Mouse (Mus musculus) megakaryocyte, embryonic 14.5 days (primary cell): ENCODE data around the gene Dnpep. TPM values are rescaled to one million over a fixed set of nuclear protein-coding genes. Genes with fewer than 3 reads are reported as not detected.

ENCODE experiments used
- H3K27me3 ChIP-seq: replicated peaks from 2 replicates; pipeline ENCODE3; 2012; ENCODE audit warnings: inconsistent platforms
- H3K36me3 ChIP-seq: replicated peaks from 2 replicates; pipeline ENCODE3; 2012; ENCODE audit warnings: low read length, inconsistent platforms, mixed read lengths
- H3K4me1 ChIP-seq: 2 replicates; pipeline ENCODE4 v1.6.1; 2012; ENCODE audit warnings: inconsistent platforms
- H3K4me3 ChIP-seq: replicated peaks from 2 replicates; pipeline ENCODE3; 2012; ENCODE audit warnings: moderate library complexity, mild to moderate bottlenecking, inconsistent platforms
- H3K9me3 ChIP-seq: 2 replicates; pipeline ENCODE4 v1.6.1; 2012; ENCODE audit warnings: inconsistent platforms
- FLI1 ChIP-seq: IDR thresholded peaks from 2 replicates; pipeline ENCODE4 v1.6.1; 2012; ENCODE audit warnings: low read length, inconsistent platforms, mixed read lengths
- GATA1 ChIP-seq: IDR thresholded peaks from 3 replicates; pipeline ENCODE4 v1.6.1; 2012; ENCODE audit warnings: mixed read lengths, low read length, inconsistent platforms, borderline replicate concordance
- polyA plus RNA-seq: library from polyadenylated mRNA; stranded (reverse); fragments of >175 nt; gene quantifications from 2 replicates; pipeline ENCODE4 v1.2.3, GENCODE M21; 2012; ENCODE audit warnings: low replicate concordance; ENCODE audit not compliant: insufficient read depth

Dnpep gene
- polyA plus RNA-seq, 1 experiment, result 165 TPM

DNA sequence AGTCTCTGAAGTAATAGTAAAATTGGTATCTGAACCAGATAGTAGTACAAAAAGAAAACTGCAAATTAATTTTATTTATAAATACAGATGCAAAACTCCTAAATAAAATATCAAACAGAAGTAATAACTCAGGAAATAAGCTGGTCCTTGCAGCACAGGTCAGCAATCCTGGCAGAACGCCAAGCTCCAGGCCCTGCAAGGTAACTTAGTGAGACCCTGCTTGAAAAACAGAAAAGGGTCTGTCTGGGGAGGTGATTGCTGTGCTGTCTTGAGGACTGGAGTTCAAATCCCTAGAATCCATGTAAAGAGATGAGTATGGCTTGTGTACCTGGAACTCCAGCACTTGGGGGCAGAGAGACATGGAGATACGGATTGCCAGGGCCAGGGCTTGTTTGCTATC, 13.1 kb downstream of the Dnpep start:
- Histone ChIP-seq H3K9me3 (peaks cover 9% of the 10 kb centered on the region), H3K4me1 (peaks cover 36% of the 10 kb centered on the region), H3K36me3 (peaks cover 33% of the 10 kb centered on the region), H3K27me3 (peaks cover 5% of the 10 kb centered on the region), H3K4me3 (no peak overlapping the region)
- no peak for TF ChIP-seq FLI1

DNA sequence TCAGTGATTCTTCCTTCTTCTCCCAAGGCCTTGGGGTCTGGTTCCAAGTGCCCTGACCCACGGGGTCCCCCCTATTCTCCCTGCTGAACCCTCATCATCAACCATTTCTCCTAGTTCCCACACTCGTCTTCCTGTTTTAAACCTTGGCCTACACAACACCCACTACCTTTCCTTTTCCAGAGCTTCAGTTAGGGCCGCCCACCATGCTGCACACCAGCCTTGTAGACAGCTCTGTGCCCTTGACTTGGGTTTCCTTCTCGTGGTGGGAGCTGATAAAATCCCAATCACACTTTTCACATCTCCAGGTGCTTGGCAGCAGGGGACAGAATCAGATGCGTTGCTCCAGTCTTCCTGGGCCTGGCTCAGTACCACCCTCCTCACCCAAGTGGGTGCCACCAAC, 23.5 kb downstream of the Dnpep start:
- TF ChIP-seq FLI1, result no peak
- no peak for TF ChIP-seq GATA1
- Histone ChIP-seq H3K4me3 (no peak overlapping the region), H3K27me3 (peaks cover 29% of the 10 kb centered on the region)

DNA sequence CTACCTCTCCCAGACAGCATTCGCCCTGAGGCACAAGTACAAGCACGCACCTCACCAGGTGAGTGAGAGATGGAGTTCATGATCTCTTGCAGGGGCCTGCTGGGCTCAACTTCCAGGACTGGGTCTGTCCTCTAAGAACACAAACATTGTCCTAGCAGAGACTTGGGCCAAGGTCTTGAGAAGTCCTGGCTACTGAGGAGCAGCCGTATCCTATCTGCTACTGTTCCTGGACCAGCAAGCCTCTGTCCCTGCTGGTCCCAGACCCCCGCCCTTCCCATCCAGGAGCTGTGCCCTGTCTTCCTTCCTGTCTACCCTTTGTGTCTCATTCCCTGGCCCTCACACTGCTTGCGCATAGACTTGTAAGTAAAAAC, 24.5 kb downstream of the Dnpep start:
- TF ChIP-seq FLI1, result no peak
- TF ChIP-seq GATA1, result no peak
- peaks cover 35% of the 10 kb centered on the region for H3K27me3 ChIP-seq
- no peaks in the 10 kb centered on the region for H3K36me3 ChIP-seq
- peaks cover 12% of the 10 kb centered on the region for H3K9me3 ChIP-seq
- 0 out of 2 replicates have a peak, but pooled peaks cover 8% of the 10 kb centered on the region for H3K4me1 ChIP-seq
- H3K4me3 ChIP-seq, result no peak overlapping the region

More for the DNA sequence above, 23.5 kb downstream of the Dnpep start:
- H3K36me3 ChIP-seq, result no peaks in the 10 kb centered on the region
- H3K9me3 ChIP-seq, result peaks cover 16% of the 10 kb centered on the region
- H3K4me1 ChIP-seq, result peaks cover 15% of the 10 kb centered on the region

DNA sequence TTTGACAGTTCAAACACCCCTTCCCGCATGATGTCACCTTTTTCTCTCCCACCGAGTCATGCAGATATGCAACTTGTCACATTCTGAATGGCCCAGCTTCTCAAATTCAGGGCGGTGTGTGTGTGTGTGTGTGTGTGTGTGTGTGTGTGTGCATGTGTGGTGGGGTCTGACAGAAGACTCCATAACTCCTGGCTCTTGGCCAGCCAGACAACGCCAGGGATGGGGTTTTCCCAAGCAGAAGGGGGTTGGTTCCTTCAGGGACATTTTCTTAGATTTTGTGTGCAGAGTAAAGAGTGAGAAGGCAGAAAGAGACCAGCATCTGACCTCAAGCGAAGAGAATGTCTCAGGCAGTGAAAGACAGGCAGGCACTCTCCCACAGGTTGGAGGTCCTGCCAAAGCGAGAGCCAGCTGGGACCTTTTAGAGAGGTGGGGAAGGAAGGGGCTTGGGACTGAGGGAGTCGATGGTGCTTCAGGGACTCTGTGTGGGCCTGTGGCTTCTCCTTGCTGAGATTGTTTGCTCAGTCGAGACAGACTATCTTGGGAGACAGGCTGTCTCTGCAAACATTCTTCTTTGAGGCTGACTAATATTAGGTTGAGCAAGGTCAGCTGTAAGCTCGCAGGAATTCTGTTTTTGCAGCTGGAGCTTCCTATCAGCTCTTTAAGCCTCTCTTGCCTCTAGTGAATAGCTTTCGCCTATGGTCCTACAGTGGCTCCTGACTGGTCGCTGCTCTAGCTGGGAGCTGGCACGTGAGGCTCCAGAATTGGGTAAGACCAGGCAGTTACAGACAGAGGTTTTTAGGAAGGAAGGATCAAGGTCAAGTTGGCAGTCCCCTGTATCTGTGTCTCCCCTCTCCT, 25.1 kb downstream of the Dnpep start:
- H3K27me3 ChIP-seq, result peaks cover 41% of the 10 kb centered on the region
- no peak overlapping the region for H3K4me3 ChIP-seq
- no peaks in the 10 kb centered on the region for H3K36me3 ChIP-seq
- no peak for TF ChIP-seq GATA1
- TF ChIP-seq FLI1, result no peak
- H3K4me1 ChIP-seq, result 0 out of 2 replicates have a peak, but pooled peaks cover 8% of the 10 kb centered on the region
- H3K9me3 ChIP-seq, result peaks cover 10% of the 10 kb centered on the region

DNA sequence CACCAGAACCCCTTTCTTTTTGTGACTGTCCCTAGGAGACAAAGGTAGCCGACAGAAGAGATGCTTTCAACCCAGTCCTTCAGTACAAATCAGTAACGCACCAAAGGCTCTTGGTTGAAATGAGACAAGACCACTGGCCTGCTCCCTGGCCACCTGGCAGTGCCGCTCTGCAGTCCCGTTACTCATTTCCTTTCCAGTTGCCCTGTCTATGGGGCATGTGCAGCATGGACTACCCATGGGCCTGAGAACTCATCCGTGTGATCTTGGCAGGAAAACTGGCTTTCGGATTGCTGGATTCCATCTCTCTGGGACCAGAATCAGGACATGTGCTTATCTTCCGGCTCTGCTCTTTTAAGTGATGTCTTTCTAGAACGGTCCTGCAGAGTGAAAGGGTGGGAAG, 26.5 kb downstream of the Dnpep start:
- H3K27me3 ChIP-seq, result peaks cover 41% of the 10 kb centered on the region
- TF ChIP-seq FLI1 (no peak), GATA1 (no peak)
- H3K4me3 ChIP-seq, result no peak overlapping the region

DNA sequence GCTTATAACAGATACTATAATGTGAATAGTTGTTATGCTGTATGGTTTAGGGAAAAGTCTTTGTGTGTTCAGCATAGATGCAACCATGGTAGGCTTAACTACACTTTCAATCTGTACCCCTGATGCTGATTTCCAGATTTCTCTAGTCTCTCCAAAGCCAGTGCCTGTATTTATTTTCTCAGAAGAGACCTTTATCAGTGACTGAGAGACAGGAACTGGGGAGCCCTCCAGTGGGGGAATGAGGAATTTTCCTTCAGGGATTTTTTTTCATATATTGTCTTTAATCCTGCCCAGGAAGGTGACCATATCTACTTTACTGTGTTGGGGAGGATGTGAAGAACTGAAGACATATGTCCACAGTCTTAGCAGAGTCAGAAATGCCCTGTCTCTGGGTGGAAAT, 27.2 kb downstream of the Dnpep start:
- H3K36me3 ChIP-seq, result no peaks in the 10 kb centered on the region
- H3K9me3 ChIP-seq, result no peaks in the 10 kb centered on the region
- TF ChIP-seq FLI1 (no peak), GATA1 (no peak)
- 0 out of 2 replicates have a peak, but pooled peaks cover 5% of the 10 kb centered on the region for H3K4me1 ChIP-seq
- H3K27me3 ChIP-seq, result peaks cover 44% of the 10 kb centered on the region
- no peak overlapping the region for H3K4me3 ChIP-seq

More for the DNA sequence above, 26.5 kb downstream of the Dnpep start:
- Histone ChIP-seq H3K4me1 (0 out of 2 replicates have a peak, but pooled peaks cover 8% of the 10 kb centered on the region), H3K9me3 (no peaks in the 10 kb centered on the region), H3K36me3 (no peaks in the 10 kb centered on the region)

DNA sequence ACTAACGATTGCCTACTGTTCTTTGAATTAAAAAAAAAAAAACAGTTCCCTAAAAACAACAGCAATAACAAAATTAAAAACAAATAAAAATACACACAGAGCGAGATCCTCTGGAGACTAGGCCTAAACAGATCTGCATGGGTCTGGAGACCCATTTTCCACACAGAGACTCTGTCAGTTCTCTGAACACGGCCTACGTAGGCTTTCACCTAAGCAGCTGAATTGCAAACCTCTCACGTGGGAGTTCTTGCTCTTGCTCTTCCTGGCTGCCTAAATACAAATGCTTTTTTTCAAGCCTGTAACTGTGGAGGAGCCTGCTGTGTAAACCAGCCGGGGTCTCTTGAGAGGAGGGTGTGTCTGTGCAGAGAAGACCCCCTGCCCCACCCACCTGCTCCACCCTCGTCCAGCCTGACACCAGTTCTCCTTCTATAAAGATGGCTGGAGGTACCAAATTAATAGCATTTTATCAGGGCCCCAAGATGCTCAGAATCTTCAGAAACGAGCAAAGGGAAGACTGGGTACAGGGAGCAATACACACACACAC, 27.8 kb downstream of the Dnpep start:
- no peak for TF ChIP-seq FLI1
- no peak for TF ChIP-seq GATA1
- H3K36me3 ChIP-seq, result no peaks in the 10 kb centered on the region
- 0 out of 2 replicates have a peak, but pooled peaks cover 5% of the 10 kb centered on the region for H3K4me1 ChIP-seq
- no peaks in the 10 kb centered on the region for H3K9me3 ChIP-seq
- H3K4me3 ChIP-seq, result no peak overlapping the region
- H3K27me3 ChIP-seq, result peaks cover 44% of the 10 kb centered on the region

DNA sequence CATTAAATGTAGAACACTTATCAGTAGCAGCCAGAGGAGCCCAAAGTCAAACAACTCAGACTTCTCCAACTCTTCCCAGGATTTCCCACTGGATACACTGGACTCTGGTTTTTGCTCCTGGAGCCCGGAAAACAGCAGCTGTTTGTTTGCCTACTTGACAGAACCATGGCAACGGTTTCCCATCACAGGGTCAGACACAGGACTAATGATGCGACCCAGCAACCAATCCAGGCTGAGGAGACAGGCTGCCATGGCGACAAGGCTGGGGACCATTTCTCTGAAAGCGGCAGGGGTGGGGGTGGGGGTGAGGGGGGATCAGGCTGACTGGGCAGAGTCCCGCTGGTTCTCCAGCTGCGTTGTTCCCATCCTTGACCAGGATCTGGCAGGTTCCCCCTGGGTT, 28.4 kb downstream of the Dnpep start:
- no peak for TF ChIP-seq GATA1
- no peak for TF ChIP-seq FLI1
- Histone ChIP-seq H3K4me3 (no peak overlapping the region), H3K4me1 (0 out of 2 replicates have a peak, but pooled peaks cover 5% of the 10 kb centered on the region), H3K9me3 (peaks cover under 1% of the 10 kb centered on the region; the same call in 1 of the 2 replicates), H3K36me3 (no peaks in the 10 kb centered on the region), H3K27me3 (peaks cover 44% of the 10 kb centered on the region)

DNA sequence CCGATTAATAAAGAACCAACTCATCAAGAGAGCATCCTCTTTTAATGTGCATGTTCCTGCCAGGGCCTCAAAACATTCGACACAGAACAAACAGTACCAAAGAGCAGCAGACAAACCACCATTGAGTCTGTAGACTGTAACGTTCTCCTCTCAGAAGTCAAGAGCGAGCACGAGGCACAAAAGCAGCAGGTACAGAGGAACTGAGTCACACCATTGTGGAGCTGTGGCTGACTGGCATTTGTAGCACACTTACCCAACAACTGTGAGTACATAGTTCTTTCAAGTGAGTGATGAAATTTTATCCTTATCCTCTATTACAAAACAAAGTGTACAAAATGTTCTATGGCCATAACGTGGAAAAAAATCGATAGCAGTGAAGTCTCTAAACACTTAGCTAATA, 32.9 kb downstream of the Dnpep start:
- no peaks in the 10 kb centered on the region for H3K4me1 ChIP-seq

DNA sequence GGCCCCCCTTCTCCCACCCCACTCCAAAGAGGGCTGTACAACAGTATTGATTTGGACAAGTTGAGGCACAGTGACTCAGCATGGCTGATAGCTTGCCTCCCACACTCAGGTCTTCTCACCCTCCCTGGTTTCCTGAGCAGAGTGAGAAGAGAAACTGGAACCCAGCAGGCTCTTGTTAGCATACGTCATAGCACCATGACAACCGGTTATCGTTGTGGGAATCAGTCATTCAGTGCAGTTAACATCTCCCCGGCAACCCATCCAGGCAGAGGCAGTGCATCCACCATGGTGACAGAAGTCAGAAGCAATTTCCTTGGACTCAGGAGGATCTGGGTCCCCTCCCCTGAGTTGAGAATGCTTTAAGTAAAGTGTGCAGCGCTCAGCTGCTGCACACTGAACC, 34.8 kb downstream of the Dnpep start:
- no peaks in the 10 kb centered on the region for H3K36me3 ChIP-seq
- H3K4me3 ChIP-seq, result no peak overlapping the region
- H3K4me1 ChIP-seq, result no peaks in the 10 kb centered on the region
- peaks cover 37% of the 10 kb centered on the region for H3K9me3 ChIP-seq
- TF ChIP-seq GATA1, result no peak
- H3K27me3 ChIP-seq, result peaks cover 25% of the 10 kb centered on the region

More for the DNA sequence above, 32.9 kb downstream of the Dnpep start:
- peaks cover 33% of the 10 kb centered on the region for H3K9me3 ChIP-seq
- no peak for TF ChIP-seq FLI1
- TF ChIP-seq GATA1, result no peak
- no peak overlapping the region for H3K4me3 ChIP-seq
- peaks cover 26% of the 10 kb centered on the region for H3K27me3 ChIP-seq
- no peaks in the 10 kb centered on the region for H3K36me3 ChIP-seq
